Mouse (Mus musculus): ENCODE measurements around the gene Gm9999.

DNA sequence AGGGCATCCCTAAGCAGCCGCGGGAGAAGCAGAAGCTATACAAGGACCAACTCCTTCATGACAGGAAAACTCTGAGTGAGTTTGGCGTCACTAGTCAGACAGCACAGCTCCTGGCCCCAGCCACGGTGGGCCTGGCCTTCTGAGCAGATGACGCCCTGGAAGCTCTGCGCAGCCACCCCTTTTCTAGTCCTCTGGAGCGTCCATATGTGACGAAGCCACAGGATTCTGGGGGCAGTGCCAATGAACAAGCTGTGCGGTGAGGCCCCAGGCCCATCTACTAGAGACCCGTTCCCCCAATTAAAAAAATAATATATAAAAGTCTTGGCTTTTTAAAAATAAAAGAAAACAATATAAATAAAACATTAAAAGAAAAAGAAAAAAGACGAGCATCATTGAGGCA, 7.9 kb upstream of the Gm9999 start:
- TF ChIP-seq CTCF (IDR thresholded peaks at IDR 0.05; ENCODE audit: control insufficient read depth, insufficient read depth, insufficient replicate concordance, low read depth, low read length) (no peak), POLR2A (IDR thresholded peaks at IDR 0.05; ENCODE audit: control insufficient read depth, low read depth, low read length) (no peak)

Measured in testis, adult 2 months (tissue).